Mouse (Mus musculus) embryonic facial prominence, embryonic 10.5 days (tissue): ENCODE data around the gene Ubqln5. TPM values are rescaled to one million over a fixed set of nuclear protein-coding genes. Genes with fewer than 3 reads are reported as not detected.

ENCODE experiments used
- DNase-seq: peaks from one replicate; pipeline ENCODE4 v3.0.0-alpha.2; 2017; ENCODE audit warnings: low spot score
- H3K27ac ChIP-seq: fragments of 300-500 bp; sonication (generic); replicated peaks from 2 replicates; pipeline ENCODE4 v1.5.1; 2016; ENCODE audit warnings: mild to moderate bottlenecking
- H3K27me3 ChIP-seq: fragments of 300-500 bp; sonication (generic); replicated peaks from 2 replicates; pipeline ENCODE4 v1.6.1; 2016; ENCODE audit warnings: low read depth, mild to moderate bottlenecking; ENCODE audit not compliant: poor library complexity, severe bottlenecking
- H3K36me3 ChIP-seq: fragments of 300-500 bp; sonication (generic); replicated peaks from 2 replicates; pipeline ENCODE4 v1.6.1; 2016; ENCODE audit warnings: mild to moderate bottlenecking, moderate library complexity
- H3K4me1 ChIP-seq: fragments of 300-500 bp; sonication (generic); 2 replicates; pipeline ENCODE4 v1.6.1; 2016
- H3K4me3 ChIP-seq: fragments of 300-500 bp; sonication (generic); 2 replicates; pipeline ENCODE4 v1.5.1; 2016; ENCODE audit warnings: mild to moderate bottlenecking, moderate library complexity
- H3K9me3 ChIP-seq: fragments of 300-500 bp; sonication (generic); 2 replicates; pipeline ENCODE4 v1.6.1; 2016; ENCODE audit warnings: mild to moderate bottlenecking
- WGBS: fragments of 180-500 bp; shearing (Covaris S2); methylation state at CpG from one replicate; pipeline ENCODE4 v1.1.7; 2016; 5-methylcytosine and 5-hydroxymethylcytosine counted together
- polyA plus RNA-seq: library from polyadenylated mRNA; unstranded; fragments of >200 nt; fragmentation: Nextera tagmentation; extraction: Ambion mirVana; gene quantifications from 2 replicates; pipeline ENCODE4 v1.2.1, GENCODE M21; 2016

Gene Ubqln5
- not detected in 2 replicates for polyA plus RNA-seq

DNA sequence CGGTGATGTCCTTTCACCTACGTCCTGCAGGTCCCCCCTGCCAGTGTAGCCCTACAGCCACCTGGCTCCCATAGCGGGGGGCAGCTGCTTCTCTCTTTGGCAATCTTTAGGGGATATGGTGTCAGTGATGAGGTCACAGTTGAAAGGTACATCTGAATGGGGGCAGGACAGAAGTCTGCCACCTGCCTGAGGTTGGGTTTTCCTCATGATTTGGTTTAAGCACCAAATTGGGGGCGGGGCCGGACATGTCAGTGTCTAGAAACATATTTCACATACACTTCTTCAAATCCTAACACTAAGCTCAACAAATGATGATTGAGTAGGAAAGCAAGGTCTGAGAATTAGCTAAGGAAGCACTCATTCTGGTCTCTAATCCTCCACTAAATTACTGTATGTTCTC lies at the start of gene Ubqln5:
Gene Ubqln5 (minus strand): TSS at position 101 of the 400 bp plus-strand sequence.
- H3K4me3 ChIP-seq: no peak within 1 kb of the TSS
- H3K27ac ChIP-seq: no peak within 1 kb of the TSS
- 90% methylated on average over 5 of the region's 5 CpGs for WGBS
- H3K27me3 ChIP-seq: no peaks in the 10 kb centered on the region
- H3K36me3 ChIP-seq: no peaks in the 10 kb centered on the region
- 0 out of 2 replicates have a peak, but pooled peaks cover 10% of the 10 kb centered on the region for H3K9me3 ChIP-seq
- no peaks in the 10 kb centered on the region for H3K4me1 ChIP-seq
- no peak for DNase-seq

DNA sequence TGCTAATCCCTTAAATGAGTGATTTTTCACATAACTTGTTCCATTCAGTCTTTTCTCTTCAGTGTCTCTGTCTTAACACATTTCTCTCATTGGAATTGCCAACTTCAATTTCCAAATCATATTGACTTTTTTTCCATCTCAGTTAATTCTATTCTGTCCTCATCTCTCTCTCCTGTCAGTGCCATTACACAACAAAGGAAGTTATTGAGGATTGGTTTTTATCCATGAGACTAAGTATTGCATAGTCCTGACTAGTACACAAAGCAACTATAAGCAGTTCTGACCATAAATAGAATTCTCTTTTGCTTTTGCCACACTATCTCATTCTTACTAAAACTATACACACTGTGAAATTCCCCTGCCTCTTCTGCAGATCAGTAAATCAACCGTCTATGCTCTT lies 49.4 kb upstream of the Ubqln5 start:
- Histone ChIP-seq H3K27ac (no peak overlapping the region), H3K9me3 (no peaks in the 10 kb centered on the region), H3K4me1 (no peaks in the 10 kb centered on the region), H3K36me3 (no peaks in the 10 kb centered on the region), H3K4me3 (no peak overlapping the region), H3K27me3 (no peaks in the 10 kb centered on the region)
- 88% methylated on average over 1 of the region's 1 CpGs for WGBS
- no peak for DNase-seq

DNA sequence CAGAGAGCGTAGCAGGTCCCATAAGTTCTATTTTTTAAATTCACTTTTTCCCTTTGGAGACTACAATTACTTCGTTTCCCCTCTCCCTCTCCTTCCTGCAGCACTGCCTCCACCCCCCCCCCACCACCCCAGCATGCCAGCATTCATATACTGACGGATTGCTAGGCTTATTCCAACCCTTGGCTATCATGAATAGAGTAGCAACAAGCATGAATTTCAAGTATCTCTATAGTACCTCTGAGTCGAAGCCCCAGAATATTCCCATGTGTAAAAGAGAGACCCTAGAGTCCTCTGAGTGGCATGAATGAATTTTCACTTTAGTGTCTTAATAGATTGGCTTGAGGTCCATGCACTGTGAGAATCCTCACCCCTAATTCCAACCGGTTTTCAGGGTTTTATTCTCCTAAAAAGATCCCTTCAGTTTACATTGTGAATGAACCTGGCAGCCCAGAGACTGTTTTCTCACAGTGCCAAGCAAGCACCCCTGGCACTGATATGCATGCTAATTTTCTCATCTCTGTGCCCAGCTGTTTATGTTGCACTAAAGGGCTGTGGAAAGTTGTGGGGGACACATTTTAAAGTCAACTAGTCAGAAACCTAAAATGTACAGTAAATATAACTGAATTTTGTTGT lies 48.9 kb upstream of the Ubqln5 start:
- WGBS: 69% methylated on average over 5 of the region's 5 CpGs
- H3K9me3 ChIP-seq: no peaks in the 10 kb centered on the region

DNA sequence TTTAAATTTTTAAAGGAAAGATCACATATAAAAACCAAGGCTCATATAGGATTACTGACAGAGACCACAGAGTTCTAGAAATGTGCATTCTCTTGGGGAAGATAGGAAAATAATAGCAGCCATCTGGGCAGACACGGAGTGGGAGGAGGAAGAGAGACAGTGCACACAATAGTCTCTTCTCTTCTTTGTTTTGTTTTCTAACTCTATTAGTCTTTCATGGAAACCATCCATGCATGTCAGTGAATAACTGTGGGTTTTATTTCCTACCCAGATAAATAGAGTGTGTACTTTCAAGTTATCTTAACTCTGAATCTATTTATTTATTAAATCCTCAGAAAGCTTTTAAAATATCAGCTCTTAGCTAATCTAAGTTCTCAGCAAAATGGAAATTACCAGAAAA lies 45.5 kb upstream of the Ubqln5 start:
- H3K4me1 ChIP-seq: no peaks in the 10 kb centered on the region
- H3K36me3 ChIP-seq: no peaks in the 10 kb centered on the region
- H3K9me3 ChIP-seq: no peaks in the 10 kb centered on the region
- no peak overlapping the region for H3K4me3 ChIP-seq
- H3K27ac ChIP-seq: no peak overlapping the region
- 42% methylated on average over 1 of the region's 1 CpGs for WGBS
- no peak for DNase-seq
- no peaks in the 10 kb centered on the region for H3K27me3 ChIP-seq

More for the DNA sequence above, 48.9 kb upstream of the Ubqln5 start:
- no peaks in the 10 kb centered on the region for H3K27me3 ChIP-seq
- no peaks in the 10 kb centered on the region for H3K36me3 ChIP-seq
- H3K4me3 ChIP-seq: no peak overlapping the region
- DNase-seq: no peak
- no peak overlapping the region for H3K27ac ChIP-seq
- no peaks in the 10 kb centered on the region for H3K4me1 ChIP-seq

DNA sequence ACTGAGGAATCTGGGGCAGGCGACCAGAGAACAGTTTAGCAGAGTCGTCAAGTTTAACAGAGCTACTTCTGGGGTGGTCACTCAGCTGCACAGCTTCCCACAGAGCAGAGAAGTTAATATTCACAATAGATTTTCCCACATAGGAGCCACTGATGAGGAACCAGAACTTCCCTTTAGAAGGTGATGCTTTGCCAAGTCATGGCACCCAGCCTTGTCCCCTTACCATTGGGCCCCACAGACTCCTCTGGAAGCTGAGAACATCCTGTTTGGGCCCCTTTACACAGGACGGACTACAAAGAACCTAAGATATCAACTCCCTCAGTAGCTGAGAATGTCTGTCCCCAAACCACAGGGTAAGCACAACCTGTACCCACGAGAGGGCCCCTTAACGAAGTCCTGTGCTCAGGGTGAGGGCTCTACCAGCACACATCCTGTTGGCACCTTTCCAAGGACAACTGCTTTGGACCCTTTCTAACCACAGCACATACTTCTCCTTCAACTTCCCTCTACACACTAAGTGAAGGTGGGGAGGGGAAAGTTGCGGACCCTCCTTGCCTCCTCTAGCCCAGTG lies 40.1 kb upstream of the Ubqln5 start:
- Histone ChIP-seq H3K36me3 (no peaks in the 10 kb centered on the region), H3K27ac (no peak overlapping the region), H3K4me1 (no peaks in the 10 kb centered on the region), H3K4me3 (no peak overlapping the region), H3K9me3 (no peaks in the 10 kb centered on the region), H3K27me3 (no peaks in the 10 kb centered on the region)
- no peak for DNase-seq
- WGBS: 83% methylated on average over 6 of the region's 6 CpGs

DNA sequence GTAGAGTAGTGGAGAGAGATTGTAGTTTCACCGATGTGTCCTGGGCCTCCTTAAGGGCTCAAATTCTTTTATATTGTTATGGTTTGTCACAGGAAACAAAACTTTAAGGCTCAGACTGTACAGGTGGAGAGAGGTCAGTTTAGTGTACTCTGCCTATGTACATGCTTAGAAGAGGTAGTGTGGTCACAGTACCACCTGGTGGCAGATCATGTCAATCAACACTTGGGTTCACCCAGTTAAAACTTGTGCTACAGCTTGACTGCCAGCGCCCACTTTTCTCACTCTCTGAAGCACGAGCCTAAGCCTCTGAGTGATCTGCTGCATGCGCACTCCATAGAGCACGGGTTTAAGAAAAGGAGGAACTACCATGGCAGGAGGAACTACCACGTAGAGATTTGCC lies 37.5 kb upstream of the Ubqln5 start:
- H3K27me3 ChIP-seq: no peaks in the 10 kb centered on the region
- no peak overlapping the region for H3K4me3 ChIP-seq
- H3K4me1 ChIP-seq: no peaks in the 10 kb centered on the region
- no peaks in the 10 kb centered on the region for H3K36me3 ChIP-seq
- 84% methylated on average over 6 of the region's 6 CpGs for WGBS
- no peak for DNase-seq
- H3K9me3 ChIP-seq: no peaks in the 10 kb centered on the region
- no peak overlapping the region for H3K27ac ChIP-seq

DNA sequence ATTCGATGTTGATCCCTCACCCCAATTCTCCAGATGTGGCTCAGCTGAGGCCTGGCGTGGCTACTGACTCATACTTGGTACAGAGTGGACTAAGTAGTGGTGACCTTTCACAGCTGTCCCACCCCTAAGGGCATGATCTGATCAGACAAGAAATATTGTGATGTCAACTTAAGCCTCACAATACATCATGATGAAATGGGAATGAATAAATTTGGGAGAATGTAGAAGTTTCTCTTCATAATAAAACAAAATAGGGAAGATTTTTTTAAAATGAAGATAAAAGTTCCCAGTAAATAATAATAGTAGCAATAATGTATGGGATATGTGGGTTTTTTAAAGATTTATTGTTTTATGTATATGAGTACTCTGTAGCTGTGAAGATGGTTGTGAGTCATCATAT lies 20.8 kb upstream of the Ubqln5 start, which contains the start of gene Ubqlnl:
Gene Ubqlnl (minus strand): TSS at position 101 of the 400 bp plus-strand sequence.
- Histone ChIP-seq H3K36me3 (no peaks in the 10 kb centered on the region), H3K4me3 (no peak within 1 kb of the TSS), H3K4me1 (no peaks in the 10 kb centered on the region), H3K27ac (no peak within 1 kb of the TSS), H3K9me3 (no peaks in the 10 kb centered on the region), H3K27me3 (no peaks in the 10 kb centered on the region)
- DNase-seq: no peak
- WGBS: 82% methylated on average over 2 of the region's 2 CpGs

DNA sequence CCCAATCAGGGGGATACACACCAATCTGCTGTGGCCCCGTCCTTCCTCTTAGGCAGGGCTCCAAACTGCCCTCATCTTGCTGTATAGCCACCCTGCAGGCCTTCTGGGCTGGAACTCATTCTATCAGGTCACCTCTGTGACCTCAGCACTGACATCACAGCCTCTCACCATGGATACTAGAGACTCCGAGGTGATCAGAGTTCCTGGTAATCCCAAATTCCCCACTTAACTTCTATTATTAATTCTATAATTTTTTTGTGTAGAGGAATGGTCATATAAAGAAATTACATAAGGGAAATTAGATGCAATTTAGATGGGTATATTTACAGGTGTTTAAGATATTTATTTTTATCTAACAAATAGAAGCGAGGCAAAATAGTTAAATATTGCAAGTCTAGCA lies 13.6 kb upstream of the Ubqln5 start, which contains the start of gene Ubqln3:
Gene Ubqln3 (minus strand): TSS at position 101 of the 400 bp plus-strand sequence.
- H3K4me1 ChIP-seq: no peaks in the 10 kb centered on the region
- H3K27ac ChIP-seq: no peak within 1 kb of the TSS
- DNase-seq: no peak
- 79% methylated on average over 3 of the region's 3 CpGs for WGBS
- no peaks in the 10 kb centered on the region for H3K36me3 ChIP-seq
- H3K9me3 ChIP-seq: no peaks in the 10 kb centered on the region
- H3K27me3 ChIP-seq: no peaks in the 10 kb centered on the region
- no peak within 1 kb of the TSS for H3K4me3 ChIP-seq

DNA sequence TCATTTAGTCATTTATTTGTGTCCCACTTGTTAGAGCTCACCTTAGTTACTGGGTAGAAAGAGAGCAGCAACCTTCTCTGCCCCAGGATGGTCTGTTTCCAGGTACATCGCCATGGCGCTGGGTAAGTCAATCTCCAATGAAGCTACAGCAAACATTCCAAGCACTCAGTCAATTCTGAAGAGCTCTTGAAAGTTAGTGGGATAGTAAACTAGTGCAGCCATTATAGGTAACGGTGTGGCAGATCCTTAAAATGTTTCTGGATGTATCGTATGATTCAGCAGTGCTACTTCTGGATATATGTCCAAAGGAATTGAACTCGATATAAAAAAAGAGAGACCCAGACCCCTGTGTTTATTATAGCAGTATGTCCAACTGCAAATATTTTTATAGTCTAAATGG lies 7.7 kb upstream of the Ubqln5 start, which contains the start of gene Olfr643:
Gene Olfr643 (minus strand): TSS at position 101 of the 400 bp plus-strand sequence.
- Histone ChIP-seq H3K36me3 (no peaks in the 10 kb centered on the region), H3K4me3 (no peak within 1 kb of the TSS), H3K4me1 (no peaks in the 10 kb centered on the region), H3K9me3 (no peaks in the 10 kb centered on the region), H3K27ac (no peak within 1 kb of the TSS), H3K27me3 (no peaks in the 10 kb centered on the region)
- WGBS: 87% methylated on average over 5 of the region's 5 CpGs
- no peak for DNase-seq

DNA sequence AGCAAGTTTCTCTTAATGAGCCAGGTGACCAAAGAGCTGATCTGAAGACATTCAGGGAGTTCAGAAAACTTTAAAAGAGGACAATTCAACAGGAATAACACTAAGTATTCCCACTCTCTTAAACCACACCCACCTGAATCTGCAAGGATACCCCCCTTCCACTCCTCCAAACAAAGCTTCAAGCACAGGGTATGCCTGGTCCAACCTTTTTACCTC lies 25.0 kb downstream of the Ubqln5 start, which contains the start of gene Olfr646:
Gene Olfr646 (plus strand): TSS at position 117 of the 216 bp plus-strand sequence.
- Histone ChIP-seq H3K4me3 (no peak within 1 kb of the TSS), H3K27me3 (no peaks in the 10 kb centered on the region), H3K4me1 (no peaks in the 10 kb centered on the region), H3K36me3 (no peaks in the 10 kb centered on the region), H3K27ac (no peak within 1 kb of the TSS), H3K9me3 (no peaks in the 10 kb centered on the region)
- no peak for DNase-seq

DNA sequence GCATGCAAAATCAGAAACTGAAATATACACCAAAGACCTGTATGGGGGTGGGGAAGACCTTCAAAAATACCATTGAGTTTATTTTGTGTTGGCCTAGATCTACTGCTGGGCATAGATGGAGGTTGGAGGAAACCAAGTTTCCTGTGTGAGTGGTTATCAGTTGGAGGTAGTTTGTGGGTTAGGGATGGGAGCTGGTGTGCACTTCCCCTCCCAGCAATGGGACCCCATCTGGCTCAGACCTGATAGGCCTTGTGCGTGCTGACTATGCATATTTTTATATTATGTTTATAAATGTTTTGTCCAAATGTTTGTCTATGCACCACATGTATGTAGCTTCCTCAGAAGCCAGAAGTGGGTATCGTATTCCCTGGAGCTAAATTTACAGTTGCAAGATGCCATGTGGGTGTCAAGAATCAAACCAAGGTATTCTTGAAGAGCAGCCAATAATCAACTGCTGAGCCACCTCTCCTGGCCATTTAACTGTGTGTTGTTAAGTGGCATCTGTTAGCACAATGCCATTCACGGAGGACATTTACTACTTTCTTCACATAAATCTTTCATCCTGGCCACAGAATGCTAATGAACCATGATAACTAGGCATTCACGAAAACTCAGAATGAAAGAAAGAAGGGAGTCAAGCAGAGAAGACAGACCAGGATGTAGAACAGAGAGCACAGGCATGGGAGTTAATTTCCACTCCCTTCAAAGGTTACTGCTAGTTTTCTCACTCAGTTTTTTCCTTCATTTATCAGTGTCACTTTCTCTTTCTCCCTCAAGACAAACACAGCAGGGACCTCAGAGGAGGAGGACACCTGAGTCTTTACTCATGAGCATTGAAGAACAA lies 25.5 kb downstream of the Ubqln5 start:
- no peaks in the 10 kb centered on the region for H3K27me3 ChIP-seq
- DNase-seq: no peak
- H3K36me3 ChIP-seq: no peaks in the 10 kb centered on the region
- no peaks in the 10 kb centered on the region for H3K9me3 ChIP-seq
- no peaks in the 10 kb centered on the region for H3K4me1 ChIP-seq
- H3K4me3 ChIP-seq: no peak overlapping the region
- H3K27ac ChIP-seq: no peak overlapping the region
- 81% methylated on average over 4 of the region's 4 CpGs for WGBS

DNA sequence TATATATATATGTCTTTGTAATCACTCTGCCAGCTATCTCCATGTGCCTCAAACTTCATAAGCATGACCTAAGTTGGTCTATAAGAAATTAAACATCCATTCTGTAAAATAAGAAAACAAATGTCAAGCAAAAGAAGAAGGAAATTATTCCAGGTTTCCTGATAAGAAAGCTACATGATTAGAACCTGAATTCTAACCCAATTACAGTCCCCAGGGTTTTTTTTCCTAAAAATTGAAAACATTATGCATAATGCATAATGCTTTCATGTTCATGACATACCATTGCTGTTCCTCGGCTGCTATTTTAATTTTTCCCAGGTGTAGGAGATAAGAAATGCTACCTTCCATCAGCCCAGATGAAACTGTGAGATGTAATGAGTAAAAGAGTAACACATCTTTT lies 44.3 kb downstream of the Ubqln5 start, which contains the start of gene Olfr645:
Gene Olfr645 (minus strand): TSS at position 101 of the 400 bp plus-strand sequence.
- H3K27ac ChIP-seq: no peak within 1 kb of the TSS
- no peak for DNase-seq
- no peaks in the 10 kb centered on the region for H3K4me1 ChIP-seq
- H3K9me3 ChIP-seq: no peaks in the 10 kb centered on the region
- H3K36me3 ChIP-seq: no peaks in the 10 kb centered on the region
- 74% methylated on average over 1 of the region's 1 CpGs for whole genome bisulfite sequencing
- no peak within 1 kb of the TSS for H3K4me3 ChIP-seq
- no peaks in the 10 kb centered on the region for H3K27me3 ChIP-seq
